Mouse (Mus musculus): ENCODE measurements around the gene Klk4.
A peak's percentile ranks its signal among the peaks of the same experiment; 100 is the strongest.

- TF ChIP-seq CTCF (IDR thresholded peaks at IDR 0.05; ENCODE audit: low read depth) (peak; percentile 85), EP300 (IDR thresholded peaks at IDR 0.05; ENCODE audit: low read depth) (no peak)
Measured at GRCm38 (mm10) chr7:43894836-43895235, 13.9 kb downstream of the Klk4 start.
